Mouse (Mus musculus): ENCODE results near the gene Gstt4. TPM values are rescaled to one million over a fixed set of nuclear protein-coding genes. Genes with fewer than 3 reads are reported as not detected.

Gene Gstt4
- polyA plus RNA-seq, 1 experiment from 2014 or later = not detected

- H3K9me3 ChIP-seq = no peaks in the 10 kb centered on the region
- peaks cover 19% of the 10 kb centered on the region for H3K4me1 ChIP-seq
- 3% methylated on average over 21 of the region's 21 CpGs for WGBS
- H3K27ac ChIP-seq = no peak overlapping the region
- peaks cover 23% of the 10 kb centered on the region for H3K27me3 ChIP-seq (replicated peaks)
- no peak for ATAC-seq (ENCODE audit: low FRiP score, low read depth)
- H3K9ac ChIP-seq = no peak overlapping the region
- H3K4me2 ChIP-seq (replicated peaks) = peak overlapping the region; percentile 63
- H3K4me3 ChIP-seq = peak overlapping the region; percentile 33
- H3K36me3 ChIP-seq = no peaks in the 10 kb centered on the region
Measured at GRCm38 (mm10) chr10:75834250-75834649, 11.9 kb upstream of the Gstt4 start.

GRCm38 (mm10) chr10:75833456-75834080 lies 11.2 kb upstream of the Gstt4 start:
- Histone ChIP-seq H3K36me3 (no peaks in the 10 kb centered on the region), H3K27ac (no peak overlapping the region), H3K4me2 (replicated peaks) (peak overlapping the region; percentile 63), H3K9ac (no peak overlapping the region), H3K4me1 (peaks cover 19% of the 10 kb centered on the region), H3K9me3 (no peaks in the 10 kb centered on the region), H3K27me3 (replicated peaks) (peaks cover 23% of the 10 kb centered on the region), H3K4me3 (peak overlapping the region; percentile 33)
- WGBS = 18% methylated on average over 21 of the region's 21 CpGs
- no peak for ATAC-seq (ENCODE audit: low FRiP score, low read depth)

- H3K4me1 ChIP-seq = peaks cover 10% of the 10 kb centered on the region; the same call in 1 of the 2 replicates
- peaks cover 23% of the 10 kb centered on the region for H3K27me3 ChIP-seq (replicated peaks)
- H3K9ac ChIP-seq = no peak overlapping the region
- no peaks in the 10 kb centered on the region for H3K36me3 ChIP-seq
- WGBS = 68% methylated on average over 13 of the region's 13 CpGs
- H3K9me3 ChIP-seq = no peaks in the 10 kb centered on the region
- ATAC-seq (ENCODE audit: low FRiP score, low read depth) = no peak
- H3K4me2 ChIP-seq (replicated peaks) = no peak overlapping the region
- no peak overlapping the region for H3K27ac ChIP-seq
- H3K4me3 ChIP-seq = no peak overlapping the region
Measured at GRCm38 (mm10) chr10:75832272-75832895, 10.0 kb upstream of the Gstt4 start.

GRCm38 (mm10) chr10:75830275-75830670 lies 7.9 kb upstream of the Gstt4 start:
- Histone ChIP-seq H3K4me3 (no peak overlapping the region), H3K4me2 (replicated peaks) (no peak overlapping the region), H3K9ac (no peak overlapping the region), H3K4me1 (peaks cover 10% of the 10 kb centered on the region; the same call in 1 of the 2 replicates), H3K27ac (no peak overlapping the region), H3K36me3 (no peaks in the 10 kb centered on the region), H3K27me3 (replicated peaks) (peaks cover 23% of the 10 kb centered on the region), H3K9me3 (no peaks in the 10 kb centered on the region)
- 91% methylated on average over 2 of the region's 2 CpGs for WGBS
- ATAC-seq (ENCODE audit: low FRiP score, low read depth) = no peak

- Histone ChIP-seq H3K36me3 (no peaks in the 10 kb centered on the region), H3K4me1 (peaks cover 10% of the 10 kb centered on the region; the same call in 1 of the 2 replicates), H3K9ac (no peak overlapping the region), H3K9me3 (no peaks in the 10 kb centered on the region), H3K27me3 (replicated peaks) (peaks cover 22% of the 10 kb centered on the region), H3K4me3 (no peak overlapping the region), H3K27ac (no peak overlapping the region), H3K4me2 (replicated peaks) (no peak overlapping the region)
- ATAC-seq (ENCODE audit: low FRiP score, low read depth) = no peak
- WGBS = 84% methylated on average over 2 of the region's 2 CpGs
Measured at GRCm38 (mm10) chr10:75829529-75830274, 7.4 kb upstream of the Gstt4 start.

GRCm38 (mm10) chr10:75828500-75828931 lies 6.2 kb upstream of the Gstt4 start:
- ATAC-seq (ENCODE audit: low FRiP score, low read depth) = no peak
- peaks cover 10% of the 10 kb centered on the region for H3K27me3 ChIP-seq (replicated peaks)

GRCm38 (mm10) chr10:75827668-75828360 lies 5.5 kb upstream of the Gstt4 start:
- Histone ChIP-seq H3K4me1 (no peaks in the 10 kb centered on the region), H3K4me3 (no peak overlapping the region), H3K9ac (no peak overlapping the region), H3K27ac (no peak overlapping the region), H3K4me2 (replicated peaks) (no peak overlapping the region), H3K9me3 (0 out of 2 replicates have a peak, but pooled peaks cover 7% of the 10 kb centered on the region), H3K36me3 (no peaks in the 10 kb centered on the region), H3K27me3 (replicated peaks) (0 out of 2 replicates have a peak, but pooled peaks cover 4% of the 10 kb centered on the region)
- ATAC-seq (ENCODE audit: low FRiP score, low read depth) = no peak
- WGBS = 95% methylated on average over 4 of the region's 4 CpGs

More at GRCm38 (mm10) chr10:75828500-75828931, 6.2 kb upstream of the Gstt4 start:
- Histone ChIP-seq H3K9me3 (no peaks in the 10 kb centered on the region), H3K4me3 (no peak overlapping the region), H3K9ac (no peak overlapping the region), H3K4me1 (no peaks in the 10 kb centered on the region), H3K4me2 (replicated peaks) (no peak overlapping the region), H3K27ac (no peak overlapping the region), H3K36me3 (no peaks in the 10 kb centered on the region)

GRCm38 (mm10) chr10:75824530-75824929 lies 2.2 kb upstream of the Gstt4 start:
- no peaks in the 10 kb centered on the region for H3K27me3 ChIP-seq (replicated peaks)
- H3K4me2 ChIP-seq (replicated peaks) = no peak overlapping the region
- ATAC-seq (ENCODE audit: low FRiP score, low read depth) = no peak
- no peak overlapping the region for H3K4me3 ChIP-seq
- H3K36me3 ChIP-seq = no peaks in the 10 kb centered on the region
- 91% methylated on average over 4 of the region's 4 CpGs for WGBS
- H3K9me3 ChIP-seq = 0 out of 2 replicates have a peak, but pooled peaks cover 13% of the 10 kb centered on the region
- no peaks in the 10 kb centered on the region for H3K4me1 ChIP-seq
- no peak overlapping the region for H3K27ac ChIP-seq
- no peak overlapping the region for H3K9ac ChIP-seq

- Histone ChIP-seq H3K4me2 (replicated peaks) (no peak overlapping the region), H3K9me3 (0 out of 2 replicates have a peak, but pooled peaks cover 13% of the 10 kb centered on the region), H3K27ac (no peak overlapping the region), H3K27me3 (replicated peaks) (no peaks in the 10 kb centered on the region), H3K4me3 (no peak overlapping the region), H3K4me1 (no peaks in the 10 kb centered on the region), H3K9ac (no peak overlapping the region), H3K36me3 (no peaks in the 10 kb centered on the region)
- WGBS = 73% methylated on average over 1 of the region's 1 CpGs
- ATAC-seq (ENCODE audit: low FRiP score, low read depth) = no peak
Measured at GRCm38 (mm10) chr10:75823782-75824181, 1.4 kb upstream of the Gstt4 start.

- no peak for ATAC-seq (ENCODE audit: low FRiP score, low read depth)
- Histone ChIP-seq H3K4me2 (replicated peaks) (no peak overlapping the region), H3K27ac (no peak overlapping the region), H3K27me3 (replicated peaks) (no peaks in the 10 kb centered on the region), H3K9ac (no peak overlapping the region), H3K4me1 (no peaks in the 10 kb centered on the region), H3K9me3 (0 out of 2 replicates have a peak, but pooled peaks cover 13% of the 10 kb centered on the region), H3K36me3 (no peaks in the 10 kb centered on the region), H3K4me3 (no peak overlapping the region)
- WGBS = 87% methylated on average over 5 of the region's 5 CpGs
Measured at GRCm38 (mm10) chr10:75819882-75820281, 2.5 kb downstream of the Gstt4 start.

- H3K27ac ChIP-seq = no peak overlapping the region
- H3K36me3 ChIP-seq = no peaks in the 10 kb centered on the region
- no peaks in the 10 kb centered on the region for H3K4me1 ChIP-seq
- 67% methylated on average over 10 of the region's 10 CpGs for WGBS
- H3K9me3 ChIP-seq = 0 out of 2 replicates have a peak, but pooled peaks cover 13% of the 10 kb centered on the region
- no peak for ATAC-seq (ENCODE audit: low FRiP score, low read depth)
- H3K27me3 ChIP-seq (replicated peaks) = no peaks in the 10 kb centered on the region
- no peak overlapping the region for H3K4me2 ChIP-seq (replicated peaks)
- no peak overlapping the region for H3K4me3 ChIP-seq
- no peak overlapping the region for H3K9ac ChIP-seq
Measured at GRCm38 (mm10) chr10:75818641-75819040, 3.7 kb downstream of the Gstt4 start.

GRCm38 (mm10) chr10:75804217-75804616 lies 18.1 kb downstream of the Gstt4 start:
- no peaks in the 10 kb centered on the region for H3K4me1 ChIP-seq
- H3K4me3 ChIP-seq = no peak overlapping the region
- H3K36me3 ChIP-seq = no peaks in the 10 kb centered on the region
- no peak overlapping the region for H3K4me2 ChIP-seq (replicated peaks)
- no peaks in the 10 kb centered on the region for H3K27me3 ChIP-seq (replicated peaks)
- ATAC-seq (ENCODE audit: low FRiP score, low read depth) = no peak
- no peaks in the 10 kb centered on the region for H3K9me3 ChIP-seq
- no peak overlapping the region for H3K27ac ChIP-seq
- WGBS = 70% methylated on average over 2 of the region's 2 CpGs
- H3K9ac ChIP-seq = no peak overlapping the region
